Mouse (Mus musculus): Measurements from ENCODE around the gene Kcnh6. TPM values are rescaled to one million over a fixed set of nuclear protein-coding genes. Genes with fewer than 3 reads are reported as not detected.

The Kcnh6 gene
- not detected for polyA plus RNA-seq (2012; fragmentation: generic; extraction: Trizol)

DNA sequence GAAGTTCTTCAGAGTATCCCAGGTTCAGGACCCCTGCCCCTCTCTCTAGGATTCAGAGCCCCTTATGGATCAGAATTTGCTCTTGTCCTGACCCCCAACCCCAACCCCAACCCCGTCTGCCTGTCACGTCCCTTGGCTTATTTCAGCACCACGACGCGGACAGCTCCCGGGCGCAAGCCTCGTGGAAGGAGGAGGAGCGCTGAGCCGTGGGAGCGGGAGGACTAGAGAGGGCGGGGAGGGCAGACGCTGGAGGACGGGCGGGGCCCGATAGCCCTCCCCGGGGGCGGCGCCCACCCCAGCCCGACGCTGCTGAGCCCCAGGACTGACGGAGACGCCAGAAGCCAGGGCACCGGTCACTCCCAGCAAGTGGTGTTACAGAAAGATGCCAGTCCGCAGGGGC lies at the start of gene Kcnh6:
Gene Kcnh6, plus strand, starts transcription at position 304 of the 400 bp plus-strand sequence.
- Histone ChIP-seq H3K27me3 (ENCODE audit: control insufficient read depth, insufficient read depth, insufficient read length) (peaks cover 52% of the 10 kb centered on the region), H3K36me3 (ENCODE audit: control insufficient read depth, insufficient read depth) (no peaks in the 10 kb centered on the region), H3K4me2 (ENCODE audit: low read depth) (peak within 1 kb of the TSS; percentile 62), H3K4me3 (no peak within 1 kb of the TSS), H3ac (ENCODE audit: control insufficient read depth, insufficient read length) (no peak within 1 kb of the TSS), H3K79me2 (ENCODE audit: control insufficient read depth, insufficient read depth) (no peaks in the 10 kb centered on the region)
- TF ChIP-seq TCF12 (IDR thresholded peaks at IDR 0.05; ENCODE audit: insufficient read depth, poor library complexity, severe bottlenecking) (no peak), SRF (IDR thresholded peaks at IDR 0.05; ENCODE audit: control insufficient read depth, insufficient read length, low read depth) (no peak), MAX (IDR thresholded peaks at IDR 0.05; ENCODE audit: low read depth) (peak; percentile 14), POLR2AphosphoS2 (IDR thresholded peaks at IDR 0.05; ENCODE audit: insufficient read length, low read depth) (no peak), POLR2A (IDR thresholded peaks at IDR 0.05; ENCODE audit: insufficient read length, low read depth) (no peak), TCF3 (IDR thresholded peaks at IDR 0.05; ENCODE audit: insufficient read length, low read depth) (no peak), REST (IDR thresholded peaks at IDR 0.05; ENCODE audit: insufficient read depth, insufficient read length) (peak; percentile 96), MYOD1 (IDR thresholded peaks at IDR 0.05; ENCODE audit: control insufficient read depth in 1 of 3, insufficient read length in 2 of 3, low read depth in 2 of 3) (no peak), USF1 (IDR thresholded peaks at IDR 0.05; ENCODE audit: low read depth) (no peak), MYOG (IDR thresholded peaks at IDR 0.05; ENCODE audit: control insufficient read depth in 1 of 3, insufficient read depth in 1 of 3, insufficient read length in 2 of 3, low read depth in 2 of 3) (peak in 1 of 3 experiments; percentile 5), E2F4 (IDR thresholded peaks at IDR 0.05; ENCODE audit: insufficient read depth) (no peak), CEBPB (IDR thresholded peaks at IDR 0.05; ENCODE audit: insufficient read depth, poor library complexity, severe bottlenecking) (no peak)

DNA sequence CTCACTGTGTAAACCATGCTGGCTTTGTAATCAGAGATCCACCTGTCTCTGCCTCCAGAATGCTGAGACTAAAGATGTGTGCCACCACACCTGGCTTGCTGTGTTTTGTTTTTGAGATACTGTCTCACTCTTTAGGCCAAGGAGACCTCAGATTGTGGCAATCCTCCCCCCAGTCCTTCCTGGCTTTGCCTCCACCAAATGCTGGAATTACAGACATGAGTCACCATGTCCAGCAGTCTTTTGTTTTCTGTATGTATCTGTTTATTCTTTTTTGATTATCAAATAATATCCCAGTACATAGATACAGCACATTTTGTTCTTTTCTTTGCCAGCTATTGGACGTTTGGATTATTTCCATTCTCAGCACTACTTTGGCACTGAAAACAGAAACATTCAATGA lies 49.4 kb upstream of the Kcnh6 start:
- no peak overlapping the region for H3ac ChIP-seq (ENCODE audit: control insufficient read depth, insufficient read length)
- TF ChIP-seq TCF12 (IDR thresholded peaks at IDR 0.05; ENCODE audit: insufficient read depth, poor library complexity, severe bottlenecking) (no peak), MYOD1 (IDR thresholded peaks at IDR 0.05; ENCODE audit: control insufficient read depth in 1 of 3, insufficient read length in 2 of 3, low read depth in 2 of 3) (peak in 1 of 3 experiments; percentile 47), POLR2A (IDR thresholded peaks at IDR 0.05; ENCODE audit: insufficient read length, low read depth) (no peak)
- no peaks in the 10 kb centered on the region for H3K79me2 ChIP-seq (ENCODE audit: control insufficient read depth, insufficient read depth)
- no peaks in the 10 kb centered on the region for H3K27me3 ChIP-seq (ENCODE audit: control insufficient read depth, insufficient read depth, insufficient read length)
- H3K36me3 ChIP-seq (ENCODE audit: control insufficient read depth, insufficient read depth) = no peaks in the 10 kb centered on the region
- peak overlapping the region; percentile 84 for H3K4me2 ChIP-seq (ENCODE audit: low read depth)
- H3K4me3 ChIP-seq = no peak overlapping the region

DNA sequence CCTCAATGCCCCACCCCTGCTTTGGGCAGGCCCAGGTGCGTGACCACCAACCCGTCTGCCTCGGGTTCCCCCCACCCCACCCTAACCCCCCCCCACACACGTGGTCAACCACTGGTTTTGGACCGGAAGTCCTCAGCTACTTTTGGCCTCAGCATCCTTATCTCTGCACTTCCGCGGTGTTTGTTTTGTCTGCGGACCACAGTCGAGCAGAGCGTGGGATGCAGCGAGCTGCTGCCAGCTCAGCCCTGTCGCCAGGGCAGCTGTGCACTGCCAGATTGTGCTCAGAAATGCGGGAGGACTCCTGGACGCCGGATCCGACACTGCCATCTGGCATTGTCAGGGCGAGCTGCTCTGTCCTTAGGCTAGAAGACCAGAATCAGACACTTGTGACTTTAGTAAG lies 48.6 kb upstream of the Kcnh6 start:
- TF ChIP-seq E2F4 (IDR thresholded peaks at IDR 0.05; ENCODE audit: insufficient read depth) = no peak
- TF ChIP-seq MYOG (IDR thresholded peaks at IDR 0.05; ENCODE audit: control insufficient read depth in 1 of 3, insufficient read depth in 1 of 3, insufficient read length in 2 of 3, low read depth in 2 of 3) = peak in 2 of 3 experiments; percentile 73 to 86
- TF ChIP-seq POLR2AphosphoS2 (IDR thresholded peaks at IDR 0.05; ENCODE audit: insufficient read length, low read depth) = no peak
- no peak for TF ChIP-seq TCF12 (IDR thresholded peaks at IDR 0.05; ENCODE audit: insufficient read depth, poor library complexity, severe bottlenecking)
- peak; percentile 54 for TF ChIP-seq USF1 (IDR thresholded peaks at IDR 0.05; ENCODE audit: low read depth)
- TF ChIP-seq CEBPB (IDR thresholded peaks at IDR 0.05; ENCODE audit: insufficient read depth, poor library complexity, severe bottlenecking) = no peak
- TF ChIP-seq MYOD1 (IDR thresholded peaks at IDR 0.05; ENCODE audit: control insufficient read depth in 1 of 3, insufficient read length in 2 of 3, low read depth in 2 of 3) = peak in 2 of 3 experiments; percentile 80 to 91
- TF ChIP-seq SRF (IDR thresholded peaks at IDR 0.05; ENCODE audit: control insufficient read depth, insufficient read length, low read depth) = no peak
- TF ChIP-seq MAX (IDR thresholded peaks at IDR 0.05; ENCODE audit: low read depth) = no peak
- peak; percentile 55 for TF ChIP-seq POLR2A (IDR thresholded peaks at IDR 0.05; ENCODE audit: insufficient read length, low read depth)
- TF ChIP-seq REST (IDR thresholded peaks at IDR 0.05; ENCODE audit: insufficient read depth, insufficient read length) = no peak
- peak; percentile 62 for TF ChIP-seq TCF3 (IDR thresholded peaks at IDR 0.05; ENCODE audit: insufficient read length, low read depth)
- Histone ChIP-seq H3K36me3 (ENCODE audit: control insufficient read depth, insufficient read depth) (no peaks in the 10 kb centered on the region), H3K4me2 (ENCODE audit: low read depth) (peak overlapping the region; percentile 84)

DNA sequence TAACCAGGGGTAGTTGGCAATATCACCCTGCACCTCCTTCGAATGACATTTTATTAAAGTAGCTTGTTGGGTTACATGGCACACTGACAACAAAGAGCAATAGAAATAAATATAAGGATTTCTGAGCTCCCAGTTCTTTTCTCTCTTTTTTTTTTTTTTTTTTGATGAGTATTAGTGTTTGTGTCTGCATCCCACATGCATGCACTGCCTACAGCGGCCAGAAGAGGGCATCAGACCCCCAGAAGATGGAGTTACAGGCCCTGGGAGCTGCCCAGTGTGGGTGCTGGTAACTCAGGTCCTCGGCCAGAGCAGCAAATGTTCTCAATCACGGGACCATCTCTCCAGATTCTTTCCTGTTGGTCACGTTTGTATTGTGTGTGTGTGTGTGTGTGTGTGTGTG lies 43.2 kb upstream of the Kcnh6 start:
- TF ChIP-seq MYOG (IDR thresholded peaks at IDR 0.05; ENCODE audit: control insufficient read depth in 1 of 3, insufficient read depth in 1 of 3, insufficient read length in 2 of 3, low read depth in 2 of 3) (no peak), CEBPB (IDR thresholded peaks at IDR 0.05; ENCODE audit: insufficient read depth, poor library complexity, severe bottlenecking) (no peak), SRF (IDR thresholded peaks at IDR 0.05; ENCODE audit: control insufficient read depth, insufficient read length, low read depth) (no peak), MAX (IDR thresholded peaks at IDR 0.05; ENCODE audit: low read depth) (no peak), TCF12 (IDR thresholded peaks at IDR 0.05; ENCODE audit: insufficient read depth, poor library complexity, severe bottlenecking) (no peak), POLR2A (IDR thresholded peaks at IDR 0.05; ENCODE audit: insufficient read length, low read depth) (no peak), POLR2AphosphoS2 (IDR thresholded peaks at IDR 0.05; ENCODE audit: insufficient read length, low read depth) (no peak), E2F4 (IDR thresholded peaks at IDR 0.05; ENCODE audit: insufficient read depth) (no peak), TCF3 (IDR thresholded peaks at IDR 0.05; ENCODE audit: insufficient read length, low read depth) (no peak), MYOD1 (IDR thresholded peaks at IDR 0.05; ENCODE audit: control insufficient read depth in 1 of 3, insufficient read length in 2 of 3, low read depth in 2 of 3) (no peak), USF1 (IDR thresholded peaks at IDR 0.05; ENCODE audit: low read depth) (no peak), REST (IDR thresholded peaks at IDR 0.05; ENCODE audit: insufficient read depth, insufficient read length) (no peak)
- Histone ChIP-seq H3K27me3 (ENCODE audit: control insufficient read depth, insufficient read depth, insufficient read length) (peaks cover 21% of the 10 kb centered on the region), H3K36me3 (ENCODE audit: control insufficient read depth, insufficient read depth) (no peaks in the 10 kb centered on the region), H3K4me3 (no peak overlapping the region), H3K79me2 (ENCODE audit: control insufficient read depth, insufficient read depth) (no peaks in the 10 kb centered on the region), H3ac (ENCODE audit: control insufficient read depth, insufficient read length) (no peak overlapping the region), H3K4me2 (ENCODE audit: low read depth) (no peak overlapping the region)

More for the DNA sequence above, 48.6 kb upstream of the Kcnh6 start:
- H3K79me2 ChIP-seq (ENCODE audit: control insufficient read depth, insufficient read depth) = no peaks in the 10 kb centered on the region
- H3K4me3 ChIP-seq = no peak overlapping the region
- H3K27me3 ChIP-seq (ENCODE audit: control insufficient read depth, insufficient read depth, insufficient read length) = no peaks in the 10 kb centered on the region
- H3ac ChIP-seq (ENCODE audit: control insufficient read depth, insufficient read length) = no peak overlapping the region

All from myocyte (in vitro differentiated cells).